Mouse (Mus musculus) spleen, postnatal 36 days (tissue): Measurements from ENCODE around the gene Clpb.

Experiments used
- DNase-seq, 2 experiments: peaks; one replicate each; pipeline ENCODE4 v3.0.0; 2022; ENCODE audit warnings: low spot score in 2 of 2, mixed read lengths in 1 of 2

Gene Clpb

DNA sequence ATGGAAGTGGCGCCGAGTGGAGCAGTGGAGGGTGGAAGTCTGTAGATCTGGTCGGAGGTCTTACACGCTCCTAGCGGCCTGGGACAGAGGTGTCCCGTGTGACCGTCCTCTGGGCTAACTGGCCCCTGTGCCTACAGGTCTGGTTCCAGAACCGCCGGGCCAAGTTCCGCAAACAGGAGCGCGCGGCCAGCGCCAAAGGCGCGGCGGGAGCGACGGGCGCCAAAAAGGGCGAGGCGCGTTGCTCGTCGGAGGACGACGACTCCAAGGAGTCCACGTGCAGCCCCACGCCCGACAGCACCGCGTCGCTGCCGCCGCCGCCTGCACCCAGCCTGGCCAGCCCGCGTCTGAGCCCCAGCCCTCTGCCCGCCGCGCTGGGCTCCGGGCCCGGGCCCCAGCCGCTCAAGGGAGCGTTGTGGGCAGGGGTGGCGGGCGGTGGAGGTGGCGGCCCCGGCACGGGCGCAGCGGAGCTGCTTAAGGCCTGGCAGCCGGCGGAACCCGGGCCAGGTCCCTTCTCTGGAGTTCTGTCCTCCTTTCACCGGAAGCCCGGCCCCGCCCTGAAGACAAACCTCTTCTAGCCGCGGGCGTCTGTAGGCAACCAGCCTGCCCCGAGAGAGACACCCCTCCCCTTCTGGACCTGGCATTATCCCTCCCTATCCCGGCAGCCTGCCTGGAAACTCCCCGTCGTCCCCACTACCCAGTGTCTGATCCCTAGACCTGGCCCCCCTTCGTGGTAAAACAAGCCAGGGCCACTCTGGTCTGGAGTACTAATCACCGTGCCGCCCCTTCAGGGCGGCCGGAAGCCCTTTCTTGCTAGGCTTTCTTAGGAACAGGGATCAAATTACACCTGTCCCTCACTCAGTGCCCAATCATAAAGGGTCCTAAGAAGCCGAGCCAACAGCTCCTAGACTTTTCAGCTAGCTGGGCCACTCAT is 158.4 kb downstream of the Clpb start:
- peak in 1 of 2 experiments; percentile 16 for DNase-seq

DNA sequence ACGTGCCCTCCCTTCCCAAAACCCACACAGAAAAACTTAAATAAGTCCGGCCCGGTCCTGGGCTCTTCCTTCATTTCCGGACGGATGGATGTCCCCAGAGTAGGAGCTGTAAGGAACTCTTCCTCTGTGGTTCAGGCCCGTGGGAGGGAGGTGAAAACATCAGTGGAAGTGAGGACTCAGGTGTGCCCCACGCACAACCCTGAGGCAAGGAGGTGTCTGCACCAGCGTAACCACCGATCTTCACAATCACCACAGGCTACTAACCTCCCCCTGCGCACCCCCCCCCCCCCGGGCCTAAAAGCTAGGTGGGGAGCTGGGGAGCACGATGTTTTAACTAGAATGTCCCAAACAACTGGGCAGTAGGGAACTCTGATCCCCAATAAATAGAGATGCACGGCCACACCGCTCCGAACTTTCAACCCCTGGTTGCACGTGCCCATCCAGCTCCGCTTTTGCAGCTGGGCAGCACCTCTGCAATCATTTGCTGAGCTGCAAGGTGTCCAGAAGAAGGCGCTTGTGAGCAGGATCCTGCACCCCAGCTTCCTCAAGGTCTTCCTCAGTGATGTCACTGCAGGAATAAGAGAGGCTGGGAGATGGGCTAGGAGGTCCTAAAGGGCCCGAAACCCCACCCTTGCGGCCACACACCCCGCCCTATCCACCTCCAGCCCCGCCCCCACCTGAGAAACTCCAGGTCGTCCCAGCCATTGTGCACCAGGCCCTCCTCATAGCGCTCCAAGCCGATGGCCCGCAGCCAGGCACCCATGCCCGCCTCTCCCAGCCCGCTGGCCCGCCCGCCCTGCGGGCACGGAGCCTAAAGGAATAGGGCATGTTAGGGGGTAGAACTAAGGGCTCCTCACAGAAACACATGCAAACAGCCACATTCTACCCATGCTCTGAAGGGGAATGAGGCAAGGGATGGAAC is 159.7 kb downstream of the Clpb start:
- DNase-seq = no peak

DNA sequence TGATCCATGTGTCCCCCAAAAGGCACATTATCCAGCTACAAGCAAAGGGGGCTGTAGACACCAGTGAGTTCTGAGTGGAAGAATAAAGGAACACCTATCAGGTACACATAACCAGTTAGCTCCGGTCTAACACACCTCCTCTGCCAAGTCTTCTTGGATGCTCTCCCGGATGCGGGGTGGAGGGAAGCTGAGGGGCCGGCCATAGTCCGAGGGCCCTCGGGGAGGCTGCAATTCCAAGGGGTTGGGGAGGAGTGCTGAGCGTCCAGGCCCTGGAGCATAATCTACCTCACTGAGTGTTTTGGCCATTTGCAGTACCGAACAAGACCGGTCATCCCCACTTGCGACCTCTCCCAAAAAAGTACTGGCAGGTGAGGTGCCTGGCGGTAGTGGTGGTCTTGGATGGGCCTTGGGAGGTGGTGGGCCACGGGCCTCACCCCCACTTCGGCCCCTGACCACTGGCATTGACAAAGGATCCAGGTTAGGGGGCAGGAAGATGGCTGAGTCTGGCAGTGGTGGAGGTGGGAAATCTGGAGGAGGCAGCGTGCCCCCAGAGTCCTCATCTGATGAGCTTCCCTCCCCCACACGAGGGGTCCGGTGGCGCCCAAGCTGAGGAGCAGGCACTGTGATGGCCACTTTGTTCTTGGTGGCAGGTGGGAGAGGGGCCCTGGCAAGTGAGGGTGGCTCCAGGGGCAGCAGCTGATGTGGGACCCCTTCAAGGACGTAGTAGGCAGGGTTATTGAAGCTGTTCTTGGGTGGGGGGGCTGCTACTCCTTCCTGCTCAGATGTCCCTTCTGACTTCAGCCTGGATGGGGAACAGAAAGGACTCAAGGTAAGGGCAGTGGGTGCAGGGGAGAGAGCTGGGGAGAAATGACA is 160.6 kb downstream of the Clpb start:
- no peak for DNase-seq

DNA sequence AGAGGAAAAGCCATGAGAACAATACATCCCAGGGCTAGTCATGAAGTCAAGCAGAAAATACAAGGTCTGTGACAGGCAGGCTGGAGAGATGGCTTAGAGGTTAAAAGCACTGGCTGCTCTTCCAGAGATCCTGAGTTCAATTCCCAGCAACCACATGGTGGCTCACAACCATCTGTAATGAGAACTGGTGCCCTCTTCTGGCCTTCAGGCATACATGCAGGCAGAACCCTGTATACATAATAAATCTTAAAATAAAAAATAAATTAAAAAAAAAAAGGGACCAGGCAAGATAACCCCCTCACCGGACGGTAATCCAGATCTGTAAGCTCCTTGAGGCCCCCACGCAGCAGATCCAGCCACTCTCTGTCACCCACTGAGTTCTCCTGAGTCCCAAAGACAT is 166.9 kb downstream of the Clpb start:
- DNase-seq = no peak

DNA sequence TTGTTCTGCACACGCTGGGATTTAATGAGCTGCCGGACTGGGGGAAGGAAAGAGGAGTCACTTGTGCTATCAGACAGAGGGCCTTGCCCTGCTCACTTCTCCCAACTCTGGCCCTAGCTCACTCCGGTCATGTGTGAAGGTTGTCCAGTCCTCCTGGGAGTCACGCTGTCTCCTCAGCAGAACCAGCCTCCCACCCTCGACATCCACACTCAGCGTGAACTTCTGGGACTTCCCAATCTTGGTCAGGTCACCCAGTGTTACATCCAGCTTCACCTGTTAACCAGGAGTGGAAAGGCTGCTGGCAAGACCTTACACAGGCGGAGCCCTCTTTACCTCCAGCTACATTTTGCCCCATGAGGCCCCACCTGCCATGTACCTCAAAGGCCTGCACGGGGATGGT is 168.0 kb downstream of the Clpb start:
- DNase-seq = no peak

GRCm38 (mm10) chr7:101832372-101832771 is 168.9 kb downstream of the Clpb start:
- no peak for DNase-seq

- DNase-seq = no peak
These were observed 169.9 kb downstream of the Clpb start for GRCm38 (mm10) chr7:101833352-101833751.

DNA sequence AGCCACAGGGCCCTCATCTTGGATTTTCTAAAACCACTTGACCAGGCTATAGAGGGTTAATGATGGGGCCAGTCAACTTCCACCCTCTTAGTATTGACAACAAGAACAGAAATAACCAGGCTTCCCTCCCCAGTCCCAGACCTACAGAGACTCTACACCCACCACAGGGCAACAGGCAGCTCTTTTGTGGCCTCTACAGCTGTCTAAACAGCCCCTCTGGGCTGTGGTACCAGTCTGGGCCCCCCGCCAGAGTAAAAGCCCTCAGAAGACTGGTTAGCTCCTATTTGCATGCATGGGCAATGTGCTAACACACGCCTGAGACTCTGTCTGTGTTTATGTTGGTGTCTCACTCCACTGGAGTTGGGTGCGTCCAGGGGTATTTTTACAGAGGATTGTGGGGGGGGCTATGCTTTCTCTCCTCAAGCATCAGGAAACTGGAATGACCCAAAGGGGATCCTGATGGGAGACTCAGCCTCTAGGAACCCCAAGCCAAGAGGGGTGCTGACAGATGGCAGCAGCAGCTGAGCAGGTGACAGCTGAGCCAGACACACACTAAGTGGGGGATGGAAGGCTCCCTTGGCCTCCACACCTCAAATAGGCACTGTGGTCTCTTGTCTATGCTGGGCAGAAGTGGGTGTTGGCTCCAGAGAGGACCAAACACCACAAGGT is 170.6 kb downstream of the Clpb start:
- no peak for DNase-seq

DNA sequence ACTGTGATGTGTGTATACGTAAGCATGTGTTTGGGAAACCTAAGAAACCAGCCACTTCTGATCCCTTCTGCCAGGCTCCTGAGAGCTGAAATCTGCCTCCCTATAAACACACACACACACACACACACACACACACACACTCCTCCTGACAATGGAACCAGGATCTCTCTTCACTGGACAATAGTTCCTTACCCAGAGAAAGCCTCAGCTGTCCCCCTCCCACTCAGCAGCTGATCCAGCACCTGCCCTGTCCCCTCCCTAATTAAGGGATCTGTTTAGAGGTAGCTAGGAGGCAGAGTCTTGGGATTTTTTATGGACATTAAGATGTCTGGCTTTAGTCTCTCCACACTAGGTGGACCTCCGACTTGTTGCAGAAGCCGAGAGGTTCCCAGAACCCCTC is 171.5 kb downstream of the Clpb start:
- DNase-seq = no peak

DNA sequence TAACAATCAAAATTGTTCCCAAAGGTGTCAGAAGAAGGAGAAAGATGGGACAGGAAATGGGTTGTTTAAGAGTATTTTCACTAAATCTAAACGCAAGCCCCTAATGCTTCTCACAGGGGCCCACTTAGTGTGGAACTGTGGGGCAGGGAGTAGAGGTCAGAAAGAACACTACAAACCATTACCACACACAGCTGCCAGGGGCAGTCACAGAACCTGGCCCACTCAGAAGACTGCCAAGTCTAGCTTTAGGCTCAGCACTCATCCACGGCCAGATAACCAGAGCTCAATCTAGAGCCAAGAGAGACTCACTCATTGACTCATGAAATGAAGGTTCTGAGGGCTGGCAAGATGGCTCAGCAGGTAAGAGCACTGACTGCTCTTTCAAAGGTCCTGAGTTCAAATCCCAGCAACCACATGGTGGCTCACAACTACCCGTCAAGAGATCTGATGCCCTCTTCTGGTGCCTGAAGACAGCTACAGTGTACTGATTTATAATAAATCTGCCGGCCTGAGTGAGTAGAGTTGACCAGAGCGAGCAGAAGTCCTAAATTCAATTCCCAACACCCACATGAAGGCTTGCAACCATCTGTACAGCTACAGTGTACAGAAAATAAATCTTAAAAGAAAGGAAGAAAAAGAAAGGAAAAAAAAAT is 172.2 kb downstream of the Clpb start:
- no peak for DNase-seq

GRCm38 (mm10) chr7:101836271-101837153 is 173.1 kb downstream of the Clpb start:
- peak; percentile 53 to 56 for DNase-seq

DNA sequence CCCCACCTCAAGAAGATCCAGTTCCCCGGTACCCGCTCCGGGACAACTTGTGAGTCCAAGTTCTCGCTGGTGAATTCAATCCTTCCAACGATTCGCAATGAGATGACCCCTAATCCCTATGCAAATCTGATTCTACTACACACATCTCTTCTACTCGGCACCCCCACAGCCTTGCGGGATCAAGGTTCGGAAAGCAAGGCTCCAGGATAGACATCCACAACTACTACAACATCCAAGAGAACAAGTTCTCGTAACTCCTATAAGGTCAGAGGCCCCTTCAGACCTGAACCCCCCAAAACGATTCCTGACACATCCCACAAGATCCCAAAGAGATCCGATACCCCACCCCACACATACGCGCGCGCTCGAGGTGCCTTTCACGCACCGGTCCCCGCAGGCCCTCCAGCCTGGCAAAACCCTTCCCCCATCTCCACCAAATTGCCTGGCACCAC is 173.7 kb downstream of the Clpb start:
- DNase-seq = no peak

DNA sequence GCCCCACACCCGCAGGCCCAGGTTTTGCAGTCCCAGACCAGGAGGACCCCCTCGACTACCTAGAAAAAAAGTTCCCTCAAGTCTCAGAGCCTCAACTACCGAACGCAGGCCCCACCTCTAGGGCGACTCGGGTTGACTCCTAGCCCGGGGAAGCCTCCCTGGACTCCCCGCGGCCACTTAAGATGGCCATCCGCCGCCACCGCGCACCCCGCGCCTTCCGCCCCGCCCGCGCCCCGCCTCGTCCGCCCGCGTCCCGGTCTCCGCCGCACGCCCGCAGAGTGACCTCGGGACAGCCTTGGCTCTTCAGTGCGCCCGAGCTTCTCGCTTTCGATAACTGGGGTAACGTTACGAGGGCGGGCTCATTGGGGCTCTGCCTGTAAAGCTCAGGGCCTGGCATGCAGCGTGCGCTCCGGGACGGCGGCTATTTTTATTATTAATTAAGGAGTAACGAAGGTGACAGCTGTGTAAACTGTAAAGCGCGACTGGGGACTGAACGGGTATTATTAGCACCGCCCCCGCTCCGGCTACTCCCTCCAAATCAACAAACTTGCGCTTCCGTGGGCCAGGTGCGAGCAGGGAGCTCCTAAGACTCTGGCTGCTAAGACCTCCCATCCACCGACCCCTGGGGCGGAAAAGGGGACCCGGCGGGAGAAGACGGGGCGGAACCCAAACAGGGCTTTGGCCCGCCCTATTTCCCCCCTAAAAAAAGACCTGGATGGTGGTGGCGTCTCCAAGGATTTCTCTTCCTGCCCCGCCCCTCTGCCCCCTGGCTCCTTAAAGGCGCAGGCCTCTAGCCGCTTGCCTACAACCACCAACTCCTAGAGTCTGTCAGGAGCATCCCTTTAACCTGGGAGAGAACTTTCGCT is 174.4 kb downstream of the Clpb start, which contains the start of gene Inppl1:
Inppl1 (minus strand) TSS at position 624 of the 866 bp plus-strand sequence.
- DNase-seq = peak; percentile 33 to 42

- no peak for DNase-seq
These were observed 180.8 kb downstream of the Clpb start for GRCm38 (mm10) chr7:101844186-101844585.
